Mouse (Mus musculus): ENCODE measurements around the gene Zswim5.

Zswim5 gene

GRCm38 (mm10) chr4:117005611-117006400 lies 128.6 kb downstream of the Zswim5 start:
- DNase-seq = no peak

- DNase-seq = no peak
These were observed 129.9 kb downstream of the Zswim5 start for GRCm38 (mm10) chr4:117007058-117007457.

DNA sequence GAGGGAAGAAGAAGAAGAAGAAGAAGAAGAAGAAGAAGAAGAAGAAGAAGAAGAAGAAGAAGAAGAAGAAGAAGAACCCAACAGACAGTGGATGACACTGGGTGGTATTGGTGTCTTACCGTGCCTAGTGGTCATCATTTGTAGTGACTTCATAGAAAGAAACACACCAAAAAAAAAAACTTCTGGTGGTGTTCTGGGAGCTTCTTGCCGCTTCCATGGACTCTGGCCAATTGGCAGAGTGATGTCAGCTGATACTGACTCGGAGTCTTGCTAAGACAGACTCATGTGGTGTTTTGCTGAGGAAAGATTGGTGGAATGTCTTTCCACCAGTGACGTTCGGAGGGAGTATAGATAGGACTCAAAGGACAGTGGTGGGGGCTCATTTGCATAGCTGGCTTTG lies 133.1 kb downstream of the Zswim5 start:
- DNase-seq = no peak

- DNase-seq = no peak
These were observed 136.4 kb downstream of the Zswim5 start for GRCm38 (mm10) chr4:117013596-117013995.

GRCm38 (mm10) chr4:117014901-117015415 lies 137.8 kb downstream of the Zswim5 start:
- no peak for DNase-seq

DNA sequence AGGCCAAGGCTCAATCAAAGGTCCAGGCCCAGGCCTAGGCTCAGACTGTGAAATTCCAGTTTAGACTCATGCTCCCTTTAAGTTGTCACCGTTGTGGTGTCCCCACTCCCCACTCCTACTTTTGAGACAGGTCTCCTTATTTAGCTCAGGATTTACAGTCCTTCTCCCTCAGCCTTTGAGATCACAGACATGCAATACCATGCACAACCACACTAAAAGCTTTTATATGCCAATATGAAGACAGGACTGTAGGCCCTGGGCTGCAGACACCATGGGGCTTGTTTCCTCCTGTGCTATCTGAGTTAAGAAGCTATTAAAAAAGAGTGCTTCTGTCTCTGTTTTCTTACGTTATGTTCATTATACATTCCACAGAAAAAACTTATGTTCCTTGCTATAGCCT lies 140.6 kb downstream of the Zswim5 start:
- no peak for DNase-seq

DNA sequence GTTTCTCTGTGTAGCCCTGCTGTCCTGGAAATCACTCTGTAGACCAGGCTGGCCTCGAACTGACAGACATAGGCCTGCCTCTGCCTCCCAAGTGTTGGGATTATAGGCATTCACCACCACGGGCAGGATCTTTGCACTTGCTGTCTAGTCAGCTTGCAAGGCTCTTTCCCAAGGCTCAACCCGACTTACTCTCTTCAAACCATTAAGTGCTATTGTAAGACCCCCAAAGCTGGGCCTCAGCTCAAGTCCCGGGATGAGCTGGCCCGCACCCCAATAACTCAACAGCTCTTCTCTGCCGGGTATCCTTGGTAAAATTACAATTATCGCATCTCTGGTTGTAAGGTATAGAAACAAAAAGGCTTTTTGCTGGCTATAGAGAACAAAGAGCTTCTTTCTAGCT lies 141.2 kb downstream of the Zswim5 start:
- no peak for DNase-seq

DNA sequence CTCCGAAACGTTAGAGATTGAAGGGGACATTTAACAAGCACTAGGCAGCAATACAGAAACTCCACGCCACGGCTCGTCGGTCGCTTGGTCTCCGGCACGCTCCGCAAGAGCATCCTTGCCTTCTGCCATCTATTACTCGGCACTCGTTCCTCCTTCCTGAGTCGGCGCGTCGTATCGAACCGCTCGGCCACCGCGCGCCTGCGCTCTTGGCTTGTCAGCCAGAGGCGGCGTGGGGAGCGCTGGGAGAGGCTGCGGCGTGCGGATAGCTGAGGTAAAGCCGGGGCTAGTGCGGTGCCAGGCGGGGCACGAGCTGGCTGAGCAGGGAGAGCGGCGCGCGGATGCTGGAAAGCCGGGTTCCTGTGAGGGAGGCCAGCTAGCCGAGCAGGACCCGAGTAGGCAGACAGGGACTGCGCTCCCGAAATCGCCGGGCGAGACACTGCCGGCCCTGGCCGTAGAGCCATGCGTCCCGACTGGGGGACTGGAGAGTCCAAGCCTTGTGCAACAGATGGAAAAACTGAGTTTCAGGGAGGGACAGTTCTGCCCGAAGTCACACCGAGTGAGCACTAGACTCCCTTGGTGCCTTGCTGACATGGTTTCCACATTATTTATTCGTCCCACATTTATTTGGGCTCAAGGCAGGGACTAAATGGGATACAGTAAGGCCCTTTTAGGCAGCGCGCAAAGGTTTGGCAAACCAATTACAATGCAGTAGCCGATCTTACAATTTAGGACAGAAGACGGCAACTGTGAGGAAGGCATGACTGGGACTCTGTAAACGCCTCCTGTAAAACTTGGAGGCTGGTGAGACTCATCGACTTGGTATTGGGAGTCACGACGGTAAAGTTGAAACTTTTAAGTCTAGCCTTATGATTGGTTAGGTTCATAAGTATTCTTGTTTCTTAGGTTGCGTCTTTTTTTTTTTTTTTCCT lies 142.3 kb downstream of the Zswim5 start, which contains the start of gene Eif2b3:
TSS of gene Eif2b3 (plus strand) at position 197 of the 929 bp plus-strand sequence.
- peak; percentile 95 for DNase-seq

GRCm38 (mm10) chr4:117023469-117023868 lies 146.3 kb downstream of the Zswim5 start:
- DNase-seq = no peak

DNA sequence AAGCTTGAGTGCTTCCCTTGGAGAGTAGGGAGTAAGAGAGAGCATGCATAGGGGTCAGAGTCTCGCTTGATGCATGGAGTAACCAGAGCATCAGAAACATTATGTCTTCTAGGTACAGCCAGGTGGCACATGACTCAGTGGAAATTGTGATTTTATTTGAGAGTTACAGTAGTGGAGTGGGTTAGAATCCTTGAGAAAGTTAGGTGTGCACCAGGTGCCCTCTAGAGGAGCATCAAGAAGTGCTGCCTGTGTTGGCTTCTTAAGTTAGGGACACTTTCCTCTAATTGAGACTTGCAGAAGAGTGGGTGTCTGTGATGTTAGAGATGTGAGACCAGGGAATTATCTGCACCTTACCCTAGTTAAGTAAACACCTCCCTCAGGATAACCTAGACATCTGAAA lies 153.9 kb downstream of the Zswim5 start:
- DNase-seq = no peak

Data from liver (tissue).